Mouse (Mus musculus) ES-E14 (cell line): ENCODE measurements around the gene Foxj2.

ENCODE experiments used
- CHD2 ChIP-seq: IDR thresholded peaks from 2 replicates; pipeline ENCODE4 v1.6.1; 2014; ENCODE audit warnings: mild to moderate bottlenecking, low read depth, low read length, inconsistent platforms
- MAFK ChIP-seq: IDR thresholded peaks from 2 replicates; pipeline ENCODE4 v1.6.1; 2014; ENCODE audit warnings: mild to moderate bottlenecking, low read depth, low read length, inconsistent platforms; ENCODE audit not compliant: insufficient read depth
- ZC3H11A ChIP-seq: IDR thresholded peaks from 2 replicates; pipeline ENCODE4 v1.6.1; 2012; ENCODE audit warnings: low read depth, mild to moderate bottlenecking, inconsistent platforms, low read length, borderline replicate concordance
- ZNF384 ChIP-seq: IDR thresholded peaks from 2 replicates; pipeline ENCODE4 v1.6.1; 2012; ENCODE audit warnings: low read depth, low read length, inconsistent platforms

DNA sequence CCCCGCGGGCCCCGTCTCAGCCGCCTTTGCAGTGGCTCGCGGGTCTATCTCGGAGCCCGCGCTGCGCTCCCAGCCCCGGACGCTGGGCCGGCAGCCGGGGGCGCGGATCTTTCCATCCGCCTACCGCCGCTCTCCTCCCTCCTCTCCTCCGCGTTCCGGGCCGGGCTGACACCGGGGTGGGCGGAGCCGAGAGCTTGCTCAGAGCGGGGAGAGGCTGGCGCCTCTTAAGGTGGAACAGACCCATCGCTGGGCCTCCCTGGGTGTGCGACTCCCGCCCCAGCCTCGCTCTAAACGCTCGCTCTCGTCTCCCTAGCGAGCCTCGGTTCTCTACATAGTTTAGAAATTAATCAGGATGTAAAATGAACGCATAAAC lies 8.4 kb upstream of the Foxj2 start:
- TF ChIP-seq ZNF384, result no peak
- TF ChIP-seq CHD2, result no peak
- TF ChIP-seq ZC3H11A, result no peak
- no peak for TF ChIP-seq MAFK
